Mouse (Mus musculus) CD4-positive, CD25-positive, alpha-beta regulatory T cell, adult 2 months (primary cell): ENCODE measurements at regions not wholly inside any gene's neighbourhood (a gene's known extent, or its start where the extent isn't known, plus 50 kb on each side); places are given as distances from the start of the nearest gene placed in this dataset.

Source experiments
- DNase-seq: peaks from one replicate; pipeline ENCODE4 v3.0.0-alpha.2; 2012; ENCODE audit warnings: low read depth, low spot score

- no peak for DNase-seq
Observed at GRCm38 (mm10) chr12:71779418-71779817, 51.5 kb upstream of the Daam1 start.
